Mouse (Mus musculus): ENCODE results near the gene BC049352. TPM values are rescaled to one million over a fixed set of nuclear protein-coding genes. Genes with fewer than 3 reads are reported as not detected.

Gene BC049352
- total and polyA plus RNA-seq, 3 experiments: 0.23 TPM; not detected in 2

DNA sequence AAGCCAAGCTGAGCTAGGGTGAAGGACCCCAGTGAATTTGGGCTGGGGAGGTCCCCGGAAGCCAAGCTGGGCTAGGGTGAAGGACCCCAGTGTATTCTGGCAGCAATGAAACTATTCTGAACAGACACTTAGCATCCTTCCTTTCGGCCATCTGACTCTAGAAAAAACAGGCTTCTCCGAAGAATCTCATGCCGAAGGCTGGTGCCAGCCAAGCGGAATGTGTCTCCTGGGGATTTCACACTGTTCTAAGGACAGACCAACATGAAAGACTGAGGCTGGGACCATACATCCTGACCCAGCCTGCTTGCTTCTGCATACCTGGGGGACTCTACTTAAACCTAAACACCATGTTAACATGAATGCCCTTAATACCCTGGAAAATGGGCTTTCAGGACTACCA lies 80.1 kb downstream of the BC049352 start:
- H3K27me3 ChIP-seq (ENCODE audit: control insufficient read depth, insufficient read depth, low read length): no peaks in the 10 kb centered on the region
- WGBS: 65% methylated on average over 5 of the region's 5 CpGs
- intact Hi-C loops (cut with DNase I): loop anchor here (5.0 kb wide), 1 partner anchor 790 kb away; no protein-coding TSS in a partner anchor

DNA sequence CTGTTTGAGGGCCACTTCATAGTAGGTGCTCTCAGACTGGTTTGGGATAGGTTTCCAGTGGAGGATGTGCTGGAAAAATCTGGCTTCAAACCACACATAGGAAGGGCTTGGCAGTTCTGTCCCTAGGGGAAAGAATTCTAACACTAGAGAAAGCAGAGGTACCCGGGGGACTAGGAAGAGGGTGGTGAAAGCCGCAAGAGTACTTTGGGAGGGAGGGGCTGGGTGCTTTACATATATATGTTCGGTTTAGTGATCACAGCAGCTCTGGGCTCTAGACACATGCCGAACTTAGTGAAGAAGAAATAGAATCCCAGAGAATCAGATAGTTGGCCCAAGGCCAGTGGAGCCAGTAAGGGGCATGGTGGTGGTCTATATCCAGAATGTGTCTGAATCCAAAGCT lies 85.3 kb downstream of the BC049352 start:
- no peaks in the 10 kb centered on the region for H3K79me2 ChIP-seq (replicated peaks; ENCODE audit: control insufficient read depth, insufficient read depth, low read length)
- no peak overlapping the region for H3K4me3 ChIP-seq
- H3K27me3 ChIP-seq (ENCODE audit: control insufficient read depth, insufficient read depth, low read length): no peaks in the 10 kb centered on the region; the same call in 1 of the 2 replicates
- H3K4me1 ChIP-seq (ENCODE audit: control insufficient read depth, insufficient read depth, low read length): no peaks in the 10 kb centered on the region
- no peak overlapping the region for H3K9ac ChIP-seq (ENCODE audit: low read depth, low read length)
- H3K27ac ChIP-seq: no peak overlapping the region
- intact Hi-C loops (cut with DNase I): no loop called here
- TF ChIP-seq POLR2A (IDR thresholded peaks at IDR 0.05; ENCODE audit: insufficient read depth, low read depth, low read length) (no peak), EP300 (IDR thresholded peaks at IDR 0.05; ENCODE audit: insufficient read depth, low read depth, low read length) (no peak), CTCF (IDR thresholded peaks at IDR 0.05) (no peak)
- DNase-seq: no peak
- H3K36me3 ChIP-seq (ENCODE audit: control insufficient read depth, insufficient read depth, low read length): no peaks in the 10 kb centered on the region
- 75% methylated on average over 4 of the region's 4 CpGs for WGBS

More for the DNA sequence above, 80.1 kb downstream of the BC049352 start:
- H3K4me3 ChIP-seq: no peak overlapping the region
- no peak for DNase-seq
- no peak overlapping the region for H3K27ac ChIP-seq
- H3K36me3 ChIP-seq (ENCODE audit: control insufficient read depth, insufficient read depth, low read length): no peaks in the 10 kb centered on the region
- no peaks in the 10 kb centered on the region for H3K79me2 ChIP-seq (replicated peaks; ENCODE audit: control insufficient read depth, insufficient read depth, low read length)
- no peak overlapping the region for H3K9ac ChIP-seq (ENCODE audit: low read depth, low read length)
- H3K4me1 ChIP-seq (ENCODE audit: control insufficient read depth, insufficient read depth, low read length): no peaks in the 10 kb centered on the region
- TF ChIP-seq CTCF (IDR thresholded peaks at IDR 0.05) (no peak), EP300 (IDR thresholded peaks at IDR 0.05; ENCODE audit: insufficient read depth, low read depth, low read length) (no peak), POLR2A (IDR thresholded peaks at IDR 0.05; ENCODE audit: insufficient read depth, low read depth, low read length) (no peak)

DNA sequence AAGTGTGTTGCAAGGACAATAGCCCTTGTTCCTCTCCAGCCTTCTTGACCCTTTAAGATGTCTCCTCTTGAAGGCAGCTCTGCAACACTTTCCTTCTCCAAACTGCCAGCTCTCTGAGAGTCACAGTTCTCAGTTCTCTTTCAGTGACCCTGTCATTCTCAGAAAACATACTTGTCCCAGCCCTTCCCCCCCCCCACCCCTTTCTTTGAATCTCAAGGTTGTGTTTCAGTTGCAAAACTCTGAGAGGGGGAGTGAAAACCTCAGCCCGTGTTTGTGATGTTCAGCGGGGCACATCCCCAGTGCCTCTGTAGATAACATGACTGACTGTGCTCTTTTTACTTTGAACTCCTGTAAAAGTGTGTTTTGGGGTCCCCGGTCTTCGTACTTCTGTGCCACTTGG lies 86.3 kb downstream of the BC049352 start:
- DNase-seq: no peak
- Histone ChIP-seq H3K9ac (ENCODE audit: low read depth, low read length) (no peak overlapping the region), H3K4me3 (no peak overlapping the region), H3K36me3 (ENCODE audit: control insufficient read depth, insufficient read depth, low read length) (no peaks in the 10 kb centered on the region), H3K79me2 (replicated peaks; ENCODE audit: control insufficient read depth, insufficient read depth, low read length) (no peaks in the 10 kb centered on the region), H3K27me3 (ENCODE audit: control insufficient read depth, insufficient read depth, low read length) (no peaks in the 10 kb centered on the region; the same call in 1 of the 2 replicates), H3K4me1 (ENCODE audit: control insufficient read depth, insufficient read depth, low read length) (no peaks in the 10 kb centered on the region), H3K27ac (no peak overlapping the region)
- WGBS: 57% methylated on average over 4 of the region's 4 CpGs
- no peak for TF ChIP-seq EP300 (IDR thresholded peaks at IDR 0.05; ENCODE audit: insufficient read depth, low read depth, low read length)
- no peak for TF ChIP-seq POLR2A (IDR thresholded peaks at IDR 0.05; ENCODE audit: insufficient read depth, low read depth, low read length)
- TF ChIP-seq CTCF (IDR thresholded peaks at IDR 0.05): no peak
- intact Hi-C loops (cut with DNase I): no loop called here

DNA sequence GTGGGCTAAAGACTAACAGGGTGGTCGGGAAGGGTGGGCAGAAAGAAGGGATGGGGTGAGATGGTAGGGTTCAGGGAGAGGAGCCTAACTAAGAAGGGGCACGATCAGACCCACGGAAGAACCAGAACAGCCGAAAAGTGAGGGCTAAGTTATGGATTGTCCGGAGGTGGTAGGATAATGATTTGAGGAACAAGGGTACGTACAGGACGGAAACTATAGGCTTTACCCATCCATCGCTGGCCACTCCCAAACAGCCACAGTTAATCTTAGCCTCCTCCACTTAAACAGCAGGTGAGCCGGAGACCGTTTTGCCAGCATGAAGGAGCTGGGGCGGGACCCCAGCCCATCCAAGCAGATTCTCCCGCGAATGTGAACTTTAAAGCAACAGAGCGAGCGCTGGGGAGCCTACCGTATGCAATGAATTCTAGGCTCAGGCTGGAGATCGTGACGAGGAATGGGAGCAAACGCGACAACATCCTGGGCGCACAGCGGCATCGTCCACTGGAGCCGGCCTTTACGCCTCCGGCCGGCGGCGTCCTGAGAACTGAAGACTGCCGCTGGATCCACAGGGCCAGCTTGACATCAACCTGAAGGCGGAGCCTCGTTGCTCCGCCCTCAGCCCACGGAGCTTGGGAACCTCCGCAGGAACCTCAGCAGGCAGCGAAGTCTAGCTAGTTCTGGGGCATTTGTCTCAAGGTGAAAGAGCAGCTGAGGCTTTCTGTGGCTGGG lies 87.0 kb downstream of the BC049352 start, which contains the start of gene Il10ra:
Gene Il10ra, minus strand, starts transcription at position 553 of the 729 bp plus-strand sequence.
- no peaks in the 10 kb centered on the region for H3K79me2 ChIP-seq (replicated peaks; ENCODE audit: control insufficient read depth, insufficient read depth, low read length)
- H3K27me3 ChIP-seq (ENCODE audit: control insufficient read depth, insufficient read depth, low read length): no peaks in the 10 kb centered on the region; the same call in 1 of the 2 replicates
- no peak within 1 kb of the TSS for H3K9ac ChIP-seq (ENCODE audit: low read depth, low read length)
- intact Hi-C loops (cut with DNase I): no loop called here
- peak; percentile 69 to 79 for DNase-seq
- TF ChIP-seq EP300 (IDR thresholded peaks at IDR 0.05; ENCODE audit: insufficient read depth, low read depth, low read length) (no peak), POLR2A (IDR thresholded peaks at IDR 0.05; ENCODE audit: insufficient read depth, low read depth, low read length) (peak; percentile 63), CTCF (IDR thresholded peaks at IDR 0.05) (no peak)
- H3K4me1 ChIP-seq (ENCODE audit: control insufficient read depth, insufficient read depth, low read length): no peaks in the 10 kb centered on the region
- H3K27ac ChIP-seq: no peak within 1 kb of the TSS; the same call in 1 of the 2 replicates
- no peaks in the 10 kb centered on the region for H3K36me3 ChIP-seq (ENCODE audit: control insufficient read depth, insufficient read depth, low read length)
- H3K4me3 ChIP-seq: peak within 1 kb of the TSS; percentile 23
- 10% methylated on average over 36 of the region's 36 CpGs for WGBS

DNA sequence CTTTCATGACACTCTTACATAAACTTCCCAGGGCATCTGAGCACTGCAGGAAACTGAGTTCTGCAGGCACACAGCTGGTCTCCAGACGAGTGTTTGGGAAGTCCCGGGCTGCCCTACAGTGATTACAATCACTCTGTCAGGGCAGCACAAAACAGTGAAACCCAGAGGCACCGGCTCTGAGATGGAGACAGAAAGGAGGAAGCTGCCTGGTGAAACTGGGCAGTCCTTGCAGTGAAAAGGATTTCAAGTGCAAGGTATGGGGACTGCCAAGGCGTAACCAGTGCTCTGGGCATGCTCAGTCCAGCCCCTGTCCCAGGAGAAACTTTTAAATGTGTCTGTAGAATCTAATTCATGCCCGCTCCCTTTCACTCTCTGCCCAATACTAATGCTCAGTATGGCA lies 90.4 kb downstream of the BC049352 start:
- WGBS: 39% methylated on average over 5 of the region's 5 CpGs

DNA sequence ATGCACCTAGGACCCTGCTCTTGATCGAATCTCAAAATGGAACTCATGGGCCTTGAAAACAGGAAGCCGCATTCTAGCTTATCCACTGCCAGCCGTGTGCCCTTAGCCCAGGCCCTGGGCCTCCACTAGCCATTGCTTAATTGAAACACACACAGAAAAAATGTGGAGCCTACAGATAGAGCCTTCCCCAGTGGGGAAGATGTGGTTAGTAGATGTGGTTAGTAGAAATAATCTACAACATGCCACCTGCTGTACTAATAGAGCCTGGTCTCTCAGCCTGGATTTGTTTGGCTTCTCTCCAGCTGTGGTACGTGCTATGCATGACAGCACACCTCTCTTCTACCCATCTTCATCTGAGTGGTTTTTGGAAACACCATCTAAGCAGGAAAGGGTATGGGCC lies 92.4 kb downstream of the BC049352 start:
- no peaks in the 10 kb centered on the region for H3K36me3 ChIP-seq (ENCODE audit: control insufficient read depth, insufficient read depth, low read length)
- H3K27ac ChIP-seq: no peak overlapping the region
- H3K9ac ChIP-seq (ENCODE audit: low read depth, low read length): no peak overlapping the region
- 69% methylated on average over 4 of the region's 4 CpGs for WGBS
- H3K27me3 ChIP-seq (ENCODE audit: control insufficient read depth, insufficient read depth, low read length): no peaks in the 10 kb centered on the region
- H3K79me2 ChIP-seq (replicated peaks; ENCODE audit: control insufficient read depth, insufficient read depth, low read length): no peaks in the 10 kb centered on the region
- TF ChIP-seq POLR2A (IDR thresholded peaks at IDR 0.05; ENCODE audit: insufficient read depth, low read depth, low read length) (no peak), EP300 (IDR thresholded peaks at IDR 0.05; ENCODE audit: insufficient read depth, low read depth, low read length) (no peak), CTCF (IDR thresholded peaks at IDR 0.05) (no peak)
- DNase-seq: no peak
- intact Hi-C loops (cut with DNase I): no loop called here
- no peaks in the 10 kb centered on the region for H3K4me1 ChIP-seq (ENCODE audit: control insufficient read depth, insufficient read depth, low read length)
- no peak overlapping the region for H3K4me3 ChIP-seq

More for the DNA sequence above, 90.4 kb downstream of the BC049352 start:
- Histone ChIP-seq H3K9ac (ENCODE audit: low read depth, low read length) (no peak overlapping the region), H3K79me2 (replicated peaks; ENCODE audit: control insufficient read depth, insufficient read depth, low read length) (no peaks in the 10 kb centered on the region), H3K4me3 (no peak overlapping the region), H3K4me1 (ENCODE audit: control insufficient read depth, insufficient read depth, low read length) (no peaks in the 10 kb centered on the region), H3K36me3 (ENCODE audit: control insufficient read depth, insufficient read depth, low read length) (no peaks in the 10 kb centered on the region), H3K27ac (no peak overlapping the region), H3K27me3 (ENCODE audit: control insufficient read depth, insufficient read depth, low read length) (no peaks in the 10 kb centered on the region; the same call in 1 of the 2 replicates)
- intact Hi-C loops (cut with DNase I): no loop called here
- TF ChIP-seq POLR2A (IDR thresholded peaks at IDR 0.05; ENCODE audit: insufficient read depth, low read depth, low read length) (no peak), EP300 (IDR thresholded peaks at IDR 0.05; ENCODE audit: insufficient read depth, low read depth, low read length) (no peak), CTCF (IDR thresholded peaks at IDR 0.05) (no peak)
- peak in 1 of 2 experiments; percentile 57 for DNase-seq

Measured in heart, adult 2 months (tissue).